Mouse (Mus musculus) adrenal gland, adult 2 months (tissue): ENCODE data around the gene Sppl3. TPM values are rescaled to one million over a fixed set of nuclear protein-coding genes. Genes with fewer than 3 reads are reported as not detected.
"Not testable (repeated sequence)": the region's sequence is repeated elsewhere in the genome, so short reads cannot be mapped to it uniquely, and the experiment has no call there.

Experiments used
- DNase-seq: peaks from one replicate; pipeline ENCODE4 v3.0.0; 2021
- polyA plus RNA-seq: library from polyadenylated mRNA; depleted of rRNA; stranded (reverse); fragments of >200 nt; gene quantifications from 2 replicates; pipeline ENCODE4 v1.2.3, GENCODE M21; 2012
- total RNA-seq, 2 experiments: library from RNA; stranded (reverse); gene quantifications; 2 replicates each; pipeline ENCODE4 v1.2.3; 2021

Gene Sppl3
- total and polyA plus RNA-seq, 3 experiments: 42.3 to 68.2 (median 49.4) TPM

DNA sequence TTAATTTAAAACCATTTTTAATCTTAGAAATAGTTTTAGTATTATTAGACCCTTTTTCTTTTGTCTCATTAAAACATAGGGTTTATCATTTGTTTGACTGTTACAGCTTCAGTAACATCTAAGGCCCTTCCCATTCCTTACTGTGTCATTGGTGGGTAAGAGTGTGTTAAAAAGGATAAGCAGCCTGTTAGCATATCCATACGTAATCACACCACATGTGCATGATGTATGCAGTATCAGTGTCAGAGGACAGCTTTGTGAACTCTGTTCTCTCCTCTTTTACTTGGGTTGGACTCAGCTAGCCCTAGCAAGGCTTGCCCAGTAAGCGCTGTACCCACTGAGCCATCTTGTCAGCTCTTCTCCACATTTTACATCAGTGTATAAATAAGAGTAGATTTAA lies 26.2 kb downstream of the Sppl3 start:
- no peak for DNase-seq

DNA sequence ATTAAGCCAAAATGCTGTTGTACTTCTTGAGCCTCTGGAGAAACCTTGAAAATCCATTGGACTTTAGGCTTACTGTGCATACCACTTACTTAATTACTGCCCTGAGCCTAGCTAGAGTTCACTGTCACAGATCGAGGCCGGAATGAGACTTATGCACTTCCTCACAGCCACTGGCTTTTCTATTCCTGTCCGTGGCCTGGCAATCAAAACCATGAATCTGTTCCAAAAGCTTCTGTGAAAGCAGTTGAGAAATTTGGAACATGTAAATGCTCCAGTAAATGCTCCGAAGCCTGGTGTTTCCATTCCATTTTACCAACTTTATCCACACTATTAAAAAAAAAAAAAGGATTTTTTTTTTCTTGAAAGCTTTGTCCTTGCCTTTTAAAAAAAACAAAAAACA lies 29.8 kb downstream of the Sppl3 start:
- DNase-seq: peak; percentile 57

DNA sequence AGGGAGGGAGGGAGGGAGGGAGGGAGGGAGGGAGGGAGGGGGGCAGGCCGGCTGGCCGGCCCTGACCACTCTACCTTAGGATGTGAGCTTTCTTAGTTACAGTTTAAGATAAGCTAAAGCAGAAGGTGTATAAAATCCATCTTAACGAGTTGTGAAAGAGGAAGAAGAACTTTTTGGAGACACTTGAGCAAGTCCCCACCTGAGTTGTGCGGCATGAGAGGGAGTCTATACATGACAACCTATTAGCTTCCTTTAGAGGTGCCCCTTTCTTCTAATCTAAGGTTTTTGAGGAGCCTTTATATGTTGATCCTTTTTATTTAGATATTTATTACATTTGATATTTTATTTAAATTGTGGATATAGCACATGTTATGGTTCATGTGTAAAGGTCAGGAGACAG lies 32.7 kb downstream of the Sppl3 start:
- DNase-seq: no peak

DNA sequence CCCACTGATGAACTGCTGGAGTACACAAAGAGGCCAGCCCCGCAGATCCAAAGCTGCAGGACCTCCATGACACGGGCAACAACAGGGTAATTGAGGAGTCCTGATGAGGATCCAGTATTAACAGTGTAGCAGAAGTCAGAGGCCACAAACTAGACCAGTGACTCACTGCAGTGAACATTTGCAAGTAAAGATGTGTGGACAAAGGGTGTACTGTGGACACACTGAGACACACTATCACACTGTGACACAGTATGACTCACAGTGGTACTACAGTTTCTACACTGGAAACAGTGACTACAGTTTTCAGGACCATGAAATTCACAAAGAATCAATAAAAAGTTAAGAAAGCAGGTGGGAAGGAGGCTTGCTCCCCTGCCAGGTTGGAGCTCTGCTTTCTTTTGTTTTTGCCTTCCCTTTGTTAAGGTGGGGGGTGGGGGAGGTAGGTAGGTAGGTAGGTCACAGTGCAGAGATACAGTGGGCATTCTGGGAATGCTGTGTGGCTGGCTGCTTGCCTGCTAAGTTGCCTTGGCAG lies 34.3 kb downstream of the Sppl3 start:
- no peak for DNase-seq

DNA sequence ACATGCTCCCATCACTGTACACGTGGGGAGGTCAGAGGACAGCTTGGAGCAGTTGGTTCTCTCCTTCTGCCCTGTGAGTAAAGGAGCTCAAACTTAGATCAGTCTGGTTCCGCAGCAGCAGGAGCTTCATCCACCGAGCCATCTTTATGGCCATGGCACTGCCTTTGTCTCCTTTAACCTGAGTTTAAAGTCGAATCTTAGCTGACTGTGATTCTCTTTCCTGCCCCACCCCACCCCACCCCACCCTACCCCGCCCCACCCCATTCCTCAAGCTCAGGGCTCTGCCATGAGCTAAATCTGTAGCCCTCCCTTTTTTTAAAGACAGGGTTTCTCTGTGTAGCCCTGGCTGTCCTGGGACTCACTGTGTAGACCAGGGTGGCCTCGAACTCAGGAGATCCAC lies 38.8 kb downstream of the Sppl3 start:
- DNase-seq: no peak

DNA sequence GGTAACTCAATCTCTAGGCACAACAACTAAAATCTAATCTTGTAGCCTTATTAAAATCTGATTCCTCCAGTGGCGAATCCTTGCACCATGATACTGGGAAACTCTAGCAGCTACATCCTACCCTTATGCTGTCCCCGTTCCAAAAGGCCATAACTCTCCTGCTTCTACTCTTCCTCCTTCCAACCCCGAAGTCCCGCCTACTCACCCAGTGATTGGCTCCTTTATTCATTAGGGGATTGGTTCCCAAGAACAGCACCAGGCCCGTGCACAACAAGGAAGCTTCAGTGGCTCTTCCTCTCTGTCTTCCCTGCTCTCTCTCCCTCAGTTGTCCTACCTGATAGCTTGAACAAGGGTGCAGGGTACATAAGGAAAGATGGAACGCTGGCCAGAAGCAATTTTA lies 39.8 kb downstream of the Sppl3 start:
- no peak for DNase-seq

DNA sequence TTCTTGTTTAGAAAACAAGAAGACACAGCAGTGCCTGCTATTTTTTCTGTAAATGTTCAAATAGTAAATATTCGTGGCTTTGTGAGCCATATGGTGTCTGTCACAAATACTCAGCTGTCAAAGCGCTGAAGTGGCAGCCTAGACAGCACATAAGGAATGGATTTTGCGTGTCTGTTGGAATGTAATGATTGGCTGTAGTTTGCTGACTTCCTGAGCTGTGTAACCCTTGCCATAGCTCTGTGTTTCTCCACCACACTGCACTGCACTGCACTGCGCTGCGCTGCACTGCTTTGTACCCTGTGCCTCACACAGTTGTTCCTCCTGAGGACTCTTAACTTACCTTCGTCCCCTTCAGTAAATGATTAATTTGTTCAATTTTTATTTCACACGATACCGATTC lies 41.6 kb downstream of the Sppl3 start:
- DNase-seq: no peak

DNA sequence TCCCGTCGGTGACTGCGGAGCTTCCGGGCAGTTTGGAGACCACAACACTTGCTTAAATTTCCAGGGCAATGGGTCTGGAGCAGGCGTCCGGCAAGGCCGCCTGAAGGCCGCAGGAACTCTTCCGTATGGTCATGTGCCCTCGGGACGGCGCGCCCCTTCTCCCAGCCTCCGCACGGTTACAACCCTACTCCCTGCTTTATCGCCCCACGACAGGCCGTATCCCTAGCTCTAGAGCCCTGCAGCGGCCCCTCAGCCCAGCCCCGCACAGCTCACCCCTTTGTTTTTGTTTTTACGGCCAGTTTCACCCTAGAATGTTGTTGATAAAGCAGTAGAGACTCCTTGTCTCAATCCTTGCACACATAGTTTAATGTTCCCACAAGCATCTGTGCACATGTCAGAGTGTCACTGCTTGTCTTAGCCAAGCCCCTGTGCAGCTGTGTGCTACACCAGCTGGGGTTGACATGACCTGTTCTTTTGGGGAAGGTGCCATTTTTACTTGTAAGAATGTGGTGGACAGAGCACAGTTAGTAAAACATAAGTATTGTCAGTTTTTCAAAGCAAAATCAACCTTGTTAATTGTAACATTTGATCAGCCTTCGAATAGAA lies 43.0 kb downstream of the Sppl3 start:
- no peak for DNase-seq

DNA sequence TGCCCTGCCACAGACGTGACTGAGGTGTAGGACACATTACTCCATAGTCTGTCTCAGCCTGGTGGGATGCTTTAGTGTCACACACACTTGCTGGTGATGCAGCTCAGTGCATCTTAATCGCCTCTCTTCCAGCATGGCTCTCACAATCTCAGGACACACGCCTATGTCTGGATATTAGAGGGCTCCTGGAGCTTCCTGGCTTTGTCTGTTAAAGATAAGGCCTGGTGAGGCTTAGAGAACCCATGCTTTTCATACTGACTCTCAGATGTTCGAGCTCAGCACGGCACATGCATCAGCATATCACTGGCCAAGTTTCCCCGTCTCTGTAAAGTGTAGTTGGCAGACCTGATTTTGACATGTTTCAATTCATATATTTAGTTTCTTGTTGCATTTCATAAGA lies 44.5 kb downstream of the Sppl3 start:
- no peak for DNase-seq

DNA sequence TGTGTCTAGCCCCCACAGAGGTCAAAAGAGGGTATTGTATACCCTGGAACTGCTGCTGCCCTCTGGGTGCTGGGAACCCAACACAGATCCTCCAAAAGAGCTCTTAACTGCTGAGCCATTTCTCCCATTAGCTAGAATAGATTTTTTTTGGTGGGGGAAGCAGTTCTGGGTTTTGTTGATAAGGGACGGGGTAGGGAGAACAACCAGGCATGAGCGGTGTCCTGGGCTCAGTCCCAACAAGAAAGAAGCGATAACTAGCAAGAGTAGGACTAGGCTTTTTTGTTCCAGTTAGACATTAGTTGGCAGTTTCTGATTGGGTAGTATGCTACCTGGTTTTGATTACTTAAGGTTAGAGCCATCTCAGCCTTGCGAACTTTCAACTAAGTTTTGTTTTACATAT lies 46.2 kb downstream of the Sppl3 start:
- no peak for DNase-seq

DNA sequence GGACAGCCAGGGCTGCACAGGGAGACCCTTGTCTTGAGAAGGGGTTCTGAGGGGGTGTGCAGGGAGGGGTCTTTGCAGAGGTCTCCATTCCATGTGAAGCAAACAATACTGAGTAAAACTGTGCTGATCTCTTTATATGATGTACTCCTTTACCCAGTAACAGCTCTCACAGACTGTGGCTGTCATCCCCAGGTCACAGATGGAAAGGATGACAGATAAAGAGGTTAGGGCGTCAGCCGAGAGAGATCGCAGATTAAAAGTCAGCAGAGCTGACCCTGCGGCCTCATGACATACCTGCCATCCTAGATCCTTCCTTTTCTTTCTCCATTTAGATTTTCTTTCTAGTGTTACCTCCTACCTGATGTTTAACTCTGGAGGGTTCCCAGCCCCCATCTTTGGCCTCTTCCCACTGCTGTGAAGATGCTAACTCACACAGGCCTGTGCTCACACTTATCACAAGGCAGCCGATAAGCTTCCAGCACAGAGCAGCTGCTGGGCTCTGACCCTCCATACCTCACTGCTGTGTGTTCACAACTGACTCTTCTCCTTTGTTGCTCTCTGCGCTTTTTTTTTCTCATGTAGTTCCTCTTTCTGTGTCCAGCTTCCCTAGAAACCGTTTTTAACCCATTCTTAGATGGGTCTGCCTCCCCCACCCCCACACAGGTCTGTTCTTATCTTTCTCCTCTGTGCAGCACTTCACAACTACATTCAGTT lies 47.8 kb downstream of the Sppl3 start:
- no peak for DNase-seq

DNA sequence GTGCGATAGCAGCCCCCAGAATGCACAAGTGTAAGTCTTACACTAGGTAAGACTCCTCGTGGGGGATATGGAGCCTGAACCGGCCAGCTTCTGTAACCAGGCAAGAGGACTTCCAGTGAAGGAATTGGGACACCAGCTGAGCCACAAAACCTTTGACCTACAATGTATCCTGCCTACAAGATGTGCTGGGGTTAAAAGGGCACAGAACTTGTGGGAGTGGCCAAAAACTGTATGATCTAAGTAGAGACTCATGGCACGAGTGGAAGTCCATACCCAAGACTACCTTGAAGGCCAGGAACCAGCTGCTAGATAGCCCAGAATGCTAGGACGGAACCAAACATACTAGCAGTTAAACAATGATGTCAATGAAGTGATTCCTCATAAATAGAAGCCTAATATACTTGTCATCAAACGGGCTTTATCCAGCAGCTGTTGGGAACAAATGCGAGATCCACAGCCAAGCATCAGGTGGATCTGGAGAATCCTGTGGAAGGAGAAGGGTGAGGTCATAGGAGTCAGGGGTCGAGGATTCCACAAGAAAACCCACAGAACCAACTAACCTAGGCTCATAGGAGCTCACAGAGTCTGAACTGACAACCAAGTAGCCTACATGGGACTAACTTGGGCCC lies 49.2 kb downstream of the Sppl3 start:
- no peak for DNase-seq

DNA sequence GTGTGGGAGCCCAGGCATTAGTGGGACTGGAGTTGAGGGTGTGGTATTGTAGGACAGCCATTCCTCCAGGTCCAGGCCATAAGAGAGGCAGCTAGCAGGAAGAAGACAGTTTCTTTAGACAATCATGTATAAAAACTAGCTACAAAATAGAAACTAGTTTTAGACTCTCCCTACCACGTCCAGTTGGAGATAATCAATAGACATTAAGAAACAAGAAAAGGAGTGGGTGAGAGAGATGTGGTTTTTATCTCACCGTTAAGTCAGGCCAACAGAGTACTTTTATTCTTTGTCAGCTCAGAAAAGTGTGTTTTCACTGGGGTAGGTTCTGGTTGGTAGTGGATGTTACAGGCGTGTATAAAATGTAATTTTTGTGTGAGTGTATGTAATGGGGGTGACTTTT lies 50.0 kb downstream of the Sppl3 start:
- DNase-seq: no peak

DNA sequence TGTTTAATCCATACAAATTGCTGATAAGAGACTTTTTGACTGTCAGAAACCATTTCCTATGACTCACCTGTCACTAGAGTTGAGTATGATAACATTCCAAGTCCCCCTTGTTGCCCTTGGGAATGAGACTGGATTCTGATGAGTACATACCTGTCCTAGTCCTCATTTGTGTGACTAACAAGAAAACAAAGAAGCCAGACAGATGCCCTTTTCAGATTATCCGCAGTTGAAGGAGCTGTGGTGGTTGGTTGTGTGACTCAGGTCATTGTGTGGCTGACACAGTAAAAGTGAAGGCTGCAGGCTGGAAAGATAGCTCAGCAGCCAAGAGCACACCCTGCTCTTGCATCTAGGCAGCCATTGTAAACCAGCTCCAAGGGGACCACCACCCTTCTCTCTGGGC lies 51.6 kb downstream of the Sppl3 start:
- peak; percentile 63 for DNase-seq

DNA sequence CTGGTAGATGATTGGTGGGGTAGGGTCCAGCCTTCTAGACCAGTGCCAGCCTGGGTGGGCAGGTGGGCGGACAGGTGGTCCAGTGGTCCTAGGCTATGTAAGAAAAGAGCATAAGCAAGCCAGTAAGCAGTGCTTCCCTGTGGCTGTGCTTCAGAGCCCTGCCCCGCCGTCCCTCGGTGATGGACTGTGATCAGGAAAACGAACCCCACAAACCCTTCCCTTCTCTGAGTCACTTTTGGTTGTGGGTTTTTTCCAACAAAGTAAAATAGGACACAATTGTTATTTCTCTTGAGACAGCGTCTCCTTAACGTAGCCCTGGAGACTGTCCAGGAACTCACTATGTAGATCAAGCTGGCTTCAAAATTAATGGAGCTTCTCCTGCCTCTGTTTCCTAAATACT lies 52.5 kb downstream of the Sppl3 start:
- peak; percentile 59 for DNase-seq

DNA sequence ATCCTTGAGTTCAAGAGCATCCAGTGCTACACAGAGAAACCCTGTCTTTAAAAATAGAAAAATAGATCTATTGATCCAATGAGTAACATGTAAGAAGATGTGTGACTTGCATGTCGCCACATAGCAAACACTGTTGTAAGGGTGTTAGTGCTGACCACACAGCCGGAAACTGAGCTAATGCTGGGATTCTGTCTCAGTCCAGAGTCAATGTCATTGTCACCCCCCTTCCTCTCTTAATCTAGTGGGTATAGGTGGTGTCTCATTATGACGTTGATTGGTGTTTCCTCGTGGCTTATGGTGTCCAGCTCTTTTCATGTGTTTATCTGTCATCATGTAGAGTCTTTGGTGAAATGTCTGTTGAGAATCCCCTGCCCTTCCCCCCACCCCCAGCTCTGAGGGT lies 55.3 kb downstream of the Sppl3 start:
- no peak for DNase-seq

DNA sequence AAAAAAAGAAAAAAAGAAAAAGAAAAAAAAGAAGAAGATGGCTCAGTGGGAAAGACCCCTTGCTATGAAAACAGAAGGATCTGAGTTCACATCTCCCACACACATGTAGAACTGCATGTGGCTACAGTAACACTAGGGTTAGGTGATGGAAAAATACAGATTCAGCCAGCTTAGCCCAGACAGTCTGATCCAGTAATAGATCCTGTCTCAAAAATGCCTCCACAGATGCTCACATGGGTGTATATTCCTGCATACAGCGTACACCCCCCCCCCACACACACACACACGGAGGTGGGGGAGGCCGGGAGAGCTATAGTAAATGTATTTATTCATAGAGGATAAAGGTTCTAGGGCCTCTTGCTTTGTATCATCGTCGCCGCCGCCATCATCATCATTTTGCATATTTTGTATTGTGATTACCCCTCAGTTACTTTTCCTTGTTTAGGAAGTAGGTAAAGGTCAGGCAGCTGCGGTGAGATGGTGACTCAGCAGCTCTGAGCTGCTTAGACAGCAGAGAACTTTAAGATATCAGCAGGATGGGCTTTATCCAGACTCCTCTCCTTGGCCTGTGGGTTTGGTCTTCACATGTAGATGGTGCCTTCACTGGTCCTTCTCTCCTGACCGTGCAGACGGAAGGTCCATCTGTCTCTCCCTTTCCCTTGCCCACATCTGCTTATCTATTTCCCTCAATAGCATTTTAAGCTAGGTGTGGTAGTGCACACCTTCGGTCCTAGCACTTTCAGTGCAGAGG lies 57.9 kb downstream of the Sppl3 start:
- peak; percentile 15 for DNase-seq

DNA sequence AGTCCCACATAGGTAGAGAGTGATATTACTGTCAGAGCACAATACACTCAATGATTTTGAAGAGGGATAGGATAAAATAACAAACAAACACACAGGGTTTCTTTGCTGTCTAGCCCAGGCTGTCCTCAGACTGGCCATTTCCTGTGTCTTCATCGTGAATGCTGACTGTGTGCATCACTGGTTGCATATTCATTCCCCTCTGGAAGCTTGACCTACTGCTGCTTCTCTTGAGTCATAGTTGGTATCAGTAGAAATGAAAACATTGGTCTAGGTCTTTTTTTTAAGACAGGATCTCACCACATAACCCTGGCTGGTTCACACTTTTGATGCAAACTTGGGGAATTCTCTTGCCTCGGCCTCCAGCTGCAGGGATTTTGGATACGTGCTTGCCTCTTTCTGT lies 58.7 kb downstream of the Sppl3 start:
- peak; percentile 17 for DNase-seq

DNA sequence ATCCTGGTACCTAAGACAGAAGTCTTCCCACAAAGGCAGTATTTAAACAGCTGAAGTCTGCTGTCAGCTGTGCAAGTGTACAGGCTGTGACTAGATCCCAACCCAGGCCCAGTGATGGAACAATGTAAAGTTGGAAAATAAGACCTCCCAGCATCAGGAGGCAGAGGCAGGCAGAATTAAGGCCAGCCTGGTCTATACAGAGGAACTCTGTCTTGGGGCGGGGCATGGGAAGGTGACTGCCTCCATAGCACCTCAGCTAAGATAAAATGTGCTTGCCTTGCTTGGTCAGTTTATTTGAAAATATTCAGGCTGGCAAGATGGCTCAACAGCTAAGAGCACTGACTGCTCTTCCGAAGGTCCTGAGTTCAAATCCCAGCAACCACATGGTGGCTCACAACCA lies 59.5 kb downstream of the Sppl3 start:
- DNase-seq: no peak

DNA sequence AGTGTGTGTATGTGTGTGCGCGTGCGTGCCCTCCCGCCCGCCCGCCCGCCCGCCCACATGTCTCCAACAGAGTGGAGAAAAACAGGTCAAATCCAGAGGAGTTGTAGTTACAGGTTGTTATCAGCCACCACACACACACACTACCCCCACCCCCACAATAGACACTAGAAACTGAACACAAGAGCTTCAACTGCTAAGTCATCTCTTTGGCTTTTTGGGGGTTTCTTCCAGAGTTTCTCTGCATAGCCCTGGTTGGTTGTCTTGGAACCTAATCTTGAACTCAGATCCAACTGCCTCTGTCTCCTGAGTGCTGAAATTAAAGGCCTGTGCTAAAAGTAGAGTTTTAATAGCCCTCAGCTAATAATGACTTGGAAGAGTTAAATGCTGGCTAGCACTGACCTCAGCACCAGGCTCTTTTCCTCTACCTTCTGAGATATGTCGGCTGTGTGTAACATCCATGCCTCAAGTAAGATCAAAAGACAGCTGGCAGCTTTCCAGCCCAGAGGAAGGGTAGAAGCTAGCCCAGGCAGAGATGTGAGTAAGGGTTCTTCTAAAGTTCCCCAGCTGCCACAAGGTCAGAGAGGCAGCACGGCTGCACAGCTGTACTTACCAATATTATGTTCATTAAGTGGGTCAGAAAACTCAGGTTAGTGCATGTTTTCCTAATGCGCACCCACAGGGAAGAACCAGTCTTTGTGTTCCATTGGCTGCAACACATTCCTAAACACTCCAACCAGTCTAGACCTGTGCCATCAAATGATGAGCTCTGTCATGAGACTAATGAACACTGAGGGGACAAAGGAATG lies 60.4 kb downstream of the Sppl3 start:
- DNase-seq: peak; percentile 66

DNA sequence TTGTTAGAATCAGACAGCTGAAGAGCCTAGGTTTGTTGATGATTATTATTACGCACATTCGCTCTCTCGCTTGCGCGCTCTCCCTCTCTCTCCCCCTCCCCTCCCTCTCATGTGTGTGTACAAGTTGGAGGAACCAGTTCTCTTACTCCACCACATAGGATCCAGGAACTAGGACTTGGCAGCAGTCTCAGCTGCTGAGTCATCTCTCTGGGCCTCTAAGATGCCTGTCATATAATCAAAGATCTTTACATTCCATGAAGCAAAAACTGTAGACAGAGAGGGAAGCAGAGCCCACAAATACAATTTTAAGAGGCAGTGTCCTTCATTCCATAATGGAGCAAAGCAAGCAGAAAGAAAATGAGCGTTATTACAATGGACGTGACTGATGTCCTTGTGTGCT lies 61.2 kb downstream of the Sppl3 start:
- peak; percentile 60 for DNase-seq

DNA sequence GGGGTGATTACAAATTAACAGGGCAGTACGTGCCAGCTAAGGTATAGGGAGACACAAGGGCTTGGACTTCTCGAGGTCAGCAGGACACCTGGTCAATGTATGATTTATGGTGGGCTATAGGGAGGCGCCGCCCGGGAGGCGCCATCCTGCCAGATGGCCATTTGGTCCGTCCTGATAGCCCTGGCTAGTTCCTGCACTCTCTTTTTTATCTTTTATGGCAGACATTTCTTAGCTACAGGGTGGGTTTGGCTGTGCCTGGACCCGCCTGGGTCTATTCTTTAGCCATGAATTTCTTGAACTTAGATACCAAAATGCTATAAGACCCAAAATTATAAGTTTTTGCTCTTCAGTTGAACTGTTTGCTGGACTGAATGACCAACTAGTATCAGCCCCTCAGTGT lies 62.4 kb downstream of the Sppl3 start:
- not testable (repeated sequence) for DNase-seq
